Mouse (Mus musculus) layer of hippocampus, adult 8-10 months (tissue): ENCODE data around the gene Olfr1449. TPM values are rescaled to one million over a fixed set of nuclear protein-coding genes. Genes with fewer than 3 reads are reported as not detected.
"Not testable (repeated sequence)": the region's sequence is repeated elsewhere in the genome, so short reads cannot be mapped to it uniquely, and the experiment has no call there.

Source experiments
- DNase-seq, 2 experiments: peaks; one replicate each; pipeline ENCODE4 v3.0.0; 2022; ENCODE audit warnings: low spot score in 2 of 2
- total RNA-seq, 4 experiments: library from RNA; stranded (reverse); gene quantifications; 2 replicates each; pipeline ENCODE4 v1.2.4; 2022

Gene Olfr1449
- not detected for total RNA-seq

- no peak for DNase-seq
These were observed at the start of gene Olfr1449 for GRCm38 (mm10) chr19:12930540-12930939. TSS of gene Olfr1449 (plus strand) at chr19:12930840.

GRCm38 (mm10) chr19:12883555-12883954 is 47.1 kb upstream of the Olfr1449 start, which contains the start of gene Olfr1445:
TSS of gene Olfr1445 (plus strand) at chr19:12883855.
- no peak for DNase-seq

GRCm38 (mm10) chr19:12893424-12893823 is 37.2 kb upstream of the Olfr1449 start, which contains the start of gene Olfr1446:
TSS of gene Olfr1446 (minus strand) at chr19:12893524.
- DNase-seq, result no peak

GRCm38 (mm10) chr19:12903643-12904042 is 27.0 kb upstream of the Olfr1449 start, which contains the start of gene Olfr1447:
TSS of gene Olfr1447 (minus strand) at chr19:12903743.
- DNase-seq, result no peak

GRCm38 (mm10) chr19:12924319-12924718 is 6.3 kb upstream of the Olfr1449 start, which contains the start of gene Olfr1448:
TSS of gene Olfr1448 (minus strand) at chr19:12924419.
- DNase-seq, result no peak

GRCm38 (mm10) chr19:12949958-12950357 is 19.3 kb downstream of the Olfr1449 start, which contains the start of gene Olfr1450:
TSS of gene Olfr1450 (plus strand) at chr19:12950258.
- DNase-seq, result no peak

GRCm38 (mm10) chr19:12970082-12970481 is 39.4 kb downstream of the Olfr1449 start:
- not testable (repeated sequence) for DNase-seq

Other genes starting within 250 kb of the Olfr1449 start
- not detected for gene Keg1, start 235.1 kb upstream of the Olfr1449 start, total RNA-seq
- 1 to 10 TPM; 4.0 to 4.9 (median 4.6) TPM for gene Cntf, start 165.2 kb upstream of the Olfr1449 start, total RNA-seq
- gene Zfp91, start 134.7 kb upstream of the Olfr1449 start, total RNA-seq, result 10 to 100 TPM; 87.1 to 94.7 (median 90.9) TPM
- gene Lpxn, start 134.6 kb upstream of the Olfr1449 start, total RNA-seq, result 1 to 10 TPM; 1.4 to 6.1 (median 2.7) TPM
- not detected for gene Gm5244, start 84.2 kb upstream of the Olfr1449 start, total RNA-seq
- gene Olfr1444, start 73.6 kb upstream of the Olfr1449 start, total RNA-seq, result not detected
- not detected for gene Olfr1445, start 47.0 kb upstream of the Olfr1449 start, total RNA-seq
- gene Olfr1446, start 37.3 kb upstream of the Olfr1449 start, total RNA-seq, result not detected
- gene Olfr1447, start 27.1 kb upstream of the Olfr1449 start, total RNA-seq, result not detected
- gene Olfr1448, start 6.4 kb upstream of the Olfr1449 start, total RNA-seq, result not detected
- not detected for gene Olfr1450, start 19.4 kb downstream of the Olfr1449 start, total RNA-seq
- not detected for gene Olfr1451, start 64.2 kb downstream of the Olfr1449 start, total RNA-seq
- not detected for gene Olfr1453, start 97.5 kb downstream of the Olfr1449 start, total RNA-seq
- not detected for gene Olfr1454, start 129.8 kb downstream of the Olfr1449 start, total RNA-seq
- not detected for gene Olfr1457, start 167.1 kb downstream of the Olfr1449 start, total RNA-seq
- not detected for gene Olfr1458, start 175.9 kb downstream of the Olfr1449 start, total RNA-seq
- gene Olfr1459, start 218.7 kb downstream of the Olfr1449 start, total RNA-seq, result under 1 TPM; 0.09 to 0.27 (median 0.20) TPM
- gene Olfr1461, start 232.2 kb downstream of the Olfr1449 start, total RNA-seq, result not detected